Mouse (Mus musculus): ENCODE results near the gene Adam12. TPM values are rescaled to one million over a fixed set of nuclear protein-coding genes. Genes with fewer than 3 reads are reported as not detected.
"Not testable (repeated sequence)": the region's sequence is repeated elsewhere in the genome, so short reads cannot be mapped to it uniquely, and the experiment has no call there.

Gene Adam12
- polyA plus RNA-seq, 1 experiment from 2014 or later, result 2.7 TPM

DNA sequence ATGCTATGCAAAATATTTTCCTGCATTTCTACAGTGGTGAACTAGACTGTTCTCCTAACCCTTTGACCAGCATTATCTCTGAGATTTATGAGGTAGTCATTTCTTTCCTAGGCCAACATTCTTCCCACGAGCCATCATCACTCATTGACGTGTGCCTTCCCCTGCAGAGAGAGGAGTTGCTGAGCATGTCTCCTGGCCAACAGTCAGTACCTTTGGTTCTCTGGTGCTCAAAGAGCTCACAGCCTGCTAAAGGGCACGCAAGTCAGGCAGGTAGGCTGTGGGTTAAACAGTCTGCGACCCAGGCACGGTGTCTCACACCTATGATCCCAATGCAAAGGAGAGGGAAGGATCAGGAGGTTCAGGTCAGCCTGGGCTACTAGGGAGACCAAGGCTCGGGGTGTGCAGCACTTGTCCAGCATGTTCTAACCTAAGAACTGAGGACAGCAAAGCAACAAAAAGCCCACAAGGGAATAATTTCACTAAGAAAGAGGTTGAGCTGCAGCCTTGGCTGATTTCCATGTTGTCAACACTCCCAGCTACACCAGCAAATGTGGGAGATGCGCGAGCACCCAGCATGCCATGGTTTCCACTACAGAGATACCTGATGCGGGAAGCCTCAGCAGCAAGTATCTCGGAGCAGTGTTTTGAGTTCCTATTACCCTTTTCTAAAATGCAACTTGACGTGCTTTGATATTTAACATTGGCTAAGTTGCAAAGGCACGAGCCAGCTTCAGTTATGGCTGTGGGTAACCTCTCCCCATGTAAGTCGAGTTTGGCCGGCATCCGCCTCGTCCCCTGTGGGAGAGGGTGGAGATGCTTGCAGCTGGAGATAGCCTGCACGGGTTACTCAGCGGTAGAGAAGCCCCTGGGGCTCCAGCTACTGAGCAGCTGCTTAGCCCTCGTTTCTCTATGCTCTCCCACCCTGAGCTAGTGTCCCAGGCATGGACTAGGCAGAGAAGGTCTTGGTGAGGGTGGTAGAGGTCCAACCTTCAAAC lies 342.7 kb downstream of the Adam12 start:
- Histone ChIP-seq H3K9me3 (ENCODE audit: control insufficient read depth, low read length) (no peaks in the 10 kb centered on the region), H3K9ac (replicated peaks; ENCODE audit: low read depth, low read length) (no peak overlapping the region), H3K36me3 (ENCODE audit: control insufficient read depth, insufficient read depth, low read length) (no peaks in the 10 kb centered on the region), H3K4me3 (ENCODE audit: low read depth, low read length) (no peak overlapping the region), H3K27ac (ENCODE audit: low read depth, low read length) (no peak overlapping the region), H3K27me3 (ENCODE audit: control insufficient read depth, insufficient read depth, low read length) (no peaks in the 10 kb centered on the region), H3K4me2 (ENCODE audit: low read depth, low read length) (no peak overlapping the region), H3K4me1 (ENCODE audit: control insufficient read depth, insufficient read depth, low read length) (no peaks in the 10 kb centered on the region)
- ATAC-seq (ENCODE audit: low read depth), result no peak
- 86% methylated on average over 19 of the region's 19 CpGs for WGBS

DNA sequence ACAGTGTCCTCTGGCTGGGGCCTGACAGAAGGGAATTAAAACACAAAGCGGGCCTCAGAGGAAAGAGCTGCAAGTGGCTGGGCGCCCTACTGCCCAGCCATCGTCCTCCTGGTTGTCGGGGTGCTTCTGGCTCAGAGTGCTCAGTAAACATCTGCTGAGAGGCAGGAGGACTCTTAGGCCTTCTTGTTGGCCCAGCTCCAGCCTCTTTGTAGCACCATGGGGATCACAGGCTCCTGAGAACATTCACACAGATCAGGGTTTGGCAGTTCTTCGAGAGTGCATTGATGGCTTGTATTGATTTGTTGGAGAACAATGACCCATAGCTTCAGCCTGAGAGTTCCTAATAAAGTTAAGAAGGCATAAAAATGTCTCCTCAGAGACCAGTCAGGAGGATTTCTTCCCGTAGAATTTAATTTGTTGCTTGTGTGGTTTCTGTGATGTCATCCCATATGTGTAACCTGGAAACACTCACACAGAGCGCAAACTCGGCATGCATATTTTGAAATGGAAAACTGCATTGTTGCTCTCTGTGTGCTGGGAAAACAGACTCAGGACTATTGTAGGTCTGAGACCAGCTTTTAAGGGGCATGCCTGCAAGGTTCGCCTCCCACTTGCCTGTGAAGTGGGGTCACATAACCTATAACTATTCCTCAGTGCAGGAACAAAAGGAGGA lies 347.1 kb downstream of the Adam12 start:
- not testable (repeated sequence) for H3K27me3 ChIP-seq (ENCODE audit: control insufficient read depth, insufficient read depth, low read length); H3K4me1 ChIP-seq (ENCODE audit: control insufficient read depth, insufficient read depth, low read length); H3K4me3 ChIP-seq (ENCODE audit: low read depth, low read length); ATAC-seq (ENCODE audit: low read depth); H3K36me3 ChIP-seq (ENCODE audit: control insufficient read depth, insufficient read depth, low read length); H3K9me3 ChIP-seq (ENCODE audit: control insufficient read depth, low read length); H3K9ac ChIP-seq (replicated peaks; ENCODE audit: low read depth, low read length); H3K4me2 ChIP-seq (ENCODE audit: low read depth, low read length); H3K27ac ChIP-seq (ENCODE audit: low read depth, low read length)
- WGBS, result 70% methylated on average over 5 of the region's 9 CpGs

DNA sequence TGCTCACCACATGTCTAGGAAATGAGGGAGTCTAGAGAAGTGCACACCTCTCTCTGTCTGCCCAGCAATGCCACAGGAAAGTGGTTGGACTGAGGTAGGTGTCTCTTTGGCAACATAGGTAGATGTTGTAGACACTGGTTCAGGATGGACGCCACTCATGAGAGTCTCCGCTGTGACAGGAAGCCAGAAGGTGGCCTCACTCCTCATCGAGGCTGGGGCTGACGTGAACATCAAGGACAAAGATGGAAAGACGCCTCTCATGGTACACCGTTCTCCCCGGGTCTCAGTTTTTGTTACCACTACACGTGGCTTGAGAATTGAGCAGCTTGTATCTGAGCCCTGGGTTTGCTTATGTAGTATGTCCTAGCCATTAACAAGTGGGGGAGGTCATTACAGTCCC lies 352.2 kb downstream of the Adam12 start:
- no peaks in the 10 kb centered on the region for H3K27me3 ChIP-seq (ENCODE audit: control insufficient read depth, insufficient read depth, low read length)
- no peak overlapping the region for H3K4me2 ChIP-seq (ENCODE audit: low read depth, low read length)
- H3K9me3 ChIP-seq (ENCODE audit: control insufficient read depth, low read length), result no peaks in the 10 kb centered on the region
- H3K9ac ChIP-seq (replicated peaks; ENCODE audit: low read depth, low read length), result no peak overlapping the region
- H3K36me3 ChIP-seq (ENCODE audit: control insufficient read depth, insufficient read depth, low read length), result no peaks in the 10 kb centered on the region
- no peak overlapping the region for H3K4me3 ChIP-seq (ENCODE audit: low read depth, low read length)
- 0 out of 2 replicates have a peak, but pooled peaks cover 3% of the 10 kb centered on the region for H3K4me1 ChIP-seq (ENCODE audit: control insufficient read depth, insufficient read depth, low read length)
- WGBS, result 96% methylated on average over 8 of the region's 8 CpGs
- no peak overlapping the region for H3K27ac ChIP-seq (ENCODE audit: low read depth, low read length)
- ATAC-seq (ENCODE audit: low read depth), result no peak

DNA sequence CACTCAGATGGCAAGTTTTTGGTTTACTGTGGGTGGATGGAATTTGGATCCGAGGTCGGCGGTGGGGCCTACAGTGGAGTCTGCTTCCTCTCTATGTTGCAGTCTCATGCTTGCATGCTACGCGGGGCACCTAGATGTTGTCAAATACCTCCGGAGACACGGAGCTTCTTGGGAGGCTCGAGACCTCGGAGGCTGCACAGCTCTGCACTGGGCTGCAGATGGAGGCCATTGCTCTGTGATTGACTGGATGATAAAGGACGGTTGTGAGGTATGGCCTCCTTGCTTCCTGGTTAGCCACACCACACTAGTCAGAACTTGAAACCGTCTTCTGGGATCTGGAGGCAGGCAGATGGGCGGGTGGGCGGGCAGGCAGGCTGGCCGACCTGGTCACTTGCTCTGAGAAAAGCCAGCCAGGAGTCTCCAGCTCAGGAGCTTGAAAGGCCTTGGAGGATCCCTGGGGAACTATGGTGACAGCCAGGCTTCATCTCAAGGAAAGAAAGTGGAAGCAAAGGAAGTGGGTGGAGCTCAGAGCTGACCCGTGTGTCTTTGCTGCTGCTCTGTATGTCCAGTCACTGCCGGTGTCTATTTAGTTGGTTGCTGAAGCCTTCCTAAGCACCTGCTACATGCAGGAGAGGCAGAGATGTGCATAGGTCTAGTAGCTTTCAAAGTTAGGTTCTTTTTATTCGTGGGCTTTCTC lies 355.2 kb downstream of the Adam12 start:
- Histone ChIP-seq H3K4me2 (ENCODE audit: low read depth, low read length) (no peak overlapping the region), H3K4me3 (ENCODE audit: low read depth, low read length) (no peak overlapping the region), H3K27me3 (ENCODE audit: control insufficient read depth, insufficient read depth, low read length) (no peaks in the 10 kb centered on the region), H3K36me3 (ENCODE audit: control insufficient read depth, insufficient read depth, low read length) (no peaks in the 10 kb centered on the region), H3K4me1 (ENCODE audit: control insufficient read depth, insufficient read depth, low read length) (0 out of 2 replicates have a peak, but pooled peaks cover 3% of the 10 kb centered on the region), H3K9me3 (ENCODE audit: control insufficient read depth, low read length) (no peaks in the 10 kb centered on the region), H3K27ac (ENCODE audit: low read depth, low read length) (no peak overlapping the region), H3K9ac (replicated peaks; ENCODE audit: low read depth, low read length) (no peak overlapping the region)
- ATAC-seq (ENCODE audit: low read depth), result no peak
- 87% methylated on average over 17 of the region's 17 CpGs for WGBS

DNA sequence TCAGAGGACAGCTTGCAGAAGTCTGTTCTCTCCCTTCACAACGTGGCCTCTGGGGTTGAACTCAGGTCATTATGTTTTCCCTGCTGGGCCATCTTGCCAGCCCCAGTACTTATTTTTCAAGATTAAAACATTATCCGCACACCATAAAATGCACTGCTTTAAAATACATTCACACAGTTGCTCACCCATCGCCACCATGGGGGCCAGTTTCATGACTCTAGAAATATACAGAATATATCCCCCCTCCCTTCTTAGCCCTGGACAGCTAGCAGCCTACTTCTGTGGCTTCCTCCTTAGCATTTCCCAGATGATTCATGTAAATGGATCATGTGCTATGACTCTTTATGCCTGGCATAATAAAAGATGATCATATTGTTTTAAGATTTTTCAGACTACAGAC lies 355.8 kb downstream of the Adam12 start:
- no peak for ATAC-seq (ENCODE audit: low read depth)
- 61% methylated on average over 3 of the region's 3 CpGs for WGBS
- no peaks in the 10 kb centered on the region for H3K9me3 ChIP-seq (ENCODE audit: control insufficient read depth, low read length)
- H3K4me2 ChIP-seq (ENCODE audit: low read depth, low read length), result no peak overlapping the region
- H3K4me1 ChIP-seq (ENCODE audit: control insufficient read depth, insufficient read depth, low read length), result 0 out of 2 replicates have a peak, but pooled peaks cover 3% of the 10 kb centered on the region
- H3K4me3 ChIP-seq (ENCODE audit: low read depth, low read length), result no peak overlapping the region
- no peaks in the 10 kb centered on the region for H3K27me3 ChIP-seq (ENCODE audit: control insufficient read depth, insufficient read depth, low read length)
- H3K27ac ChIP-seq (ENCODE audit: low read depth, low read length), result no peak overlapping the region
- H3K9ac ChIP-seq (replicated peaks; ENCODE audit: low read depth, low read length), result no peak overlapping the region
- H3K36me3 ChIP-seq (ENCODE audit: control insufficient read depth, insufficient read depth, low read length), result no peaks in the 10 kb centered on the region

DNA sequence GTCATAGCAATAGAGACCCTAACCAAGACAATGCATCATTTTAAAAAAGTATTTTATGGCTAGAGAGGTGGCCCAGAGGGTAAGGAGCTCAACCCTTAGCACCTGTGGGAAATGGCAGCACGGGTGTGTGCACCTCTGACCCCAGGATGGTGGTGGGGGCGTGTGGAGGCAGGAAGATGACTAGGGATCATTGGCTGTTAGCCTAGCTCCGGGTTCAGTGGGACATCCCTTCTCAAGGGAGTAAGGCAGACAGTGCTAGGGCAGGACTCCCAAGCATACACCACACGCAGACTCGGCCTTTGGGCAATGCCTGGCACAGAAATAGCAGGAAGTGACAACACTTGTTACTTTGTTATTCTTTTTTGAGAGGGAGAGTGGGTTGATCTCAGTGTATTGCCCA lies 359.2 kb downstream of the Adam12 start:
- no peak overlapping the region for H3K9ac ChIP-seq (replicated peaks; ENCODE audit: low read depth, low read length)
- WGBS, result 84% methylated on average over 5 of the region's 5 CpGs

DNA sequence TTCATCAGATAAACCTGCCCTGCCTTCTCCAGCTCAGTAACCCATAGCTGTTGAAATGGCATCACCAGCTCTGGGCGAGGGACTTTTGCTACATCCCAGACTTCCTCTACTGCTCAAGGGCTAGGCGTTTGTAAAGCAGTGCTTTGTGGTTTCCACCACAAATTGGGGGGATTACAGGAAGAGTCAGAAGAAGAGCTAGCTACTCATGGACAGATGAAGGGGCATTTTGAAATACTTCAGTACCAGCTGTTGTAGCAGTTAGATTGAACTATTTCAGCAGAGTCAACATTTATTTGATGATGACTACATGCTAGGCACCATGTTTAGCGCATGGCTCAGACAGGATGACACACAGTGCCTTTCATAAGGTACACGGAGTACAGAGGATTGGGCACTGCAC lies 361.7 kb downstream of the Adam12 start:
- Histone ChIP-seq H3K9ac (replicated peaks; ENCODE audit: low read depth, low read length) (no peak overlapping the region), H3K4me3 (ENCODE audit: low read depth, low read length) (no peak overlapping the region), H3K4me2 (ENCODE audit: low read depth, low read length) (no peak overlapping the region), H3K4me1 (ENCODE audit: control insufficient read depth, insufficient read depth, low read length) (no peaks in the 10 kb centered on the region), H3K27ac (ENCODE audit: low read depth, low read length) (no peak overlapping the region), H3K36me3 (ENCODE audit: control insufficient read depth, insufficient read depth, low read length) (no peaks in the 10 kb centered on the region), H3K27me3 (ENCODE audit: control insufficient read depth, insufficient read depth, low read length) (no peaks in the 10 kb centered on the region), H3K9me3 (ENCODE audit: control insufficient read depth, low read length) (no peaks in the 10 kb centered on the region)
- 89% methylated on average over 4 of the region's 4 CpGs for WGBS
- ATAC-seq (ENCODE audit: low read depth), result no peak

More for the DNA sequence above, 359.2 kb downstream of the Adam12 start:
- Histone ChIP-seq H3K4me3 (ENCODE audit: low read depth, low read length) (no peak overlapping the region), H3K4me2 (ENCODE audit: low read depth, low read length) (no peak overlapping the region), H3K36me3 (ENCODE audit: control insufficient read depth, insufficient read depth, low read length) (no peaks in the 10 kb centered on the region), H3K4me1 (ENCODE audit: control insufficient read depth, insufficient read depth, low read length) (0 out of 2 replicates have a peak, but pooled peaks cover 3% of the 10 kb centered on the region), H3K27ac (ENCODE audit: low read depth, low read length) (no peak overlapping the region), H3K27me3 (ENCODE audit: control insufficient read depth, insufficient read depth, low read length) (no peaks in the 10 kb centered on the region), H3K9me3 (ENCODE audit: control insufficient read depth, low read length) (no peaks in the 10 kb centered on the region)
- ATAC-seq (ENCODE audit: low read depth), result no peak

DNA sequence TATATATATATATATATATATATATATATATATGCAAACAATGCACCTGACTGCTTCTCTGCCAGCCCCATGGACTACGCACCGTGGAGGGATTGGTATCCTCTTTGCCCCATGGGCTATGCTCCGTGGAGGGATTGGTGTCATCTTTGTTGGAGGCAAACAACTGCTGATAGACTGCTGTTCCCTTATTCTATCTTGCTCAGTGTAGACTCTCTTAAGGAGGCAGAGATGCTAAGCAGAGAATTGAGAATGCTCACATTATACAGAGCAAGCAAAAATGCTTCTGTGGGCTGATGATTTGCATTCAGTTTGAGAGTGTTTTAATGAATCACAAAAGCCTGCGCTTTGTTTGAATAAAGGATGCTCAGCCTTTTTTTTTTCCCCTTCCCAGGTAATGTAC lies 368.3 kb downstream of the Adam12 start:
- H3K4me3 ChIP-seq (ENCODE audit: low read depth, low read length), result no peak overlapping the region
- no peaks in the 10 kb centered on the region for H3K27me3 ChIP-seq (ENCODE audit: control insufficient read depth, insufficient read depth, low read length)
- no peaks in the 10 kb centered on the region for H3K9me3 ChIP-seq (ENCODE audit: control insufficient read depth, low read length)
- H3K4me2 ChIP-seq (ENCODE audit: low read depth, low read length), result no peak overlapping the region
- 87% methylated on average over 4 of the region's 4 CpGs for WGBS
- ATAC-seq (ENCODE audit: low read depth), result no peak
- no peak overlapping the region for H3K9ac ChIP-seq (replicated peaks; ENCODE audit: low read depth, low read length)
- no peak overlapping the region for H3K27ac ChIP-seq (ENCODE audit: low read depth, low read length)
- H3K4me1 ChIP-seq (ENCODE audit: control insufficient read depth, insufficient read depth, low read length), result no peaks in the 10 kb centered on the region
- no peaks in the 10 kb centered on the region for H3K36me3 ChIP-seq (ENCODE audit: control insufficient read depth, insufficient read depth, low read length)

Data from neural tube, embryonic 14.5 days (tissue).